Mouse (Mus musculus): ENCODE results near the gene S100a6. TPM values are rescaled to one million over a fixed set of nuclear protein-coding genes. Genes with fewer than 3 reads are reported as not detected.

The S100a6 gene
- 14.4 TPM for total RNA-seq (2023)

GRCm38 (mm10) chr3:90612728-90613291 is at the start of gene S100a6:
Gene S100a6 (plus strand): TSS chr3:90612882.

GRCm38 (mm10) chr3:90589947-90590346 is 22.7 kb upstream of the S100a6 start, which contains the start of gene S100a2:
Gene S100a2 (plus strand): TSS chr3:90590247.

GRCm38 (mm10) chr3:90601486-90602110 is 11.1 kb upstream of the S100a6 start, which contains the start of gene Gm42674:
Gene Gm42674 (plus strand): TSS chr3:90601904.

GRCm38 (mm10) chr3:90603623-90604022 is 9.1 kb upstream of the S100a6 start, which contains the start of gene S100a4:
Gene S100a4 (plus strand): TSS chr3:90603771.

GRCm38 (mm10) chr3:90608223-90608622 is 4.5 kb upstream of the S100a6 start, which contains the start of gene S100a5:
Gene S100a5 (plus strand): TSS chr3:90608523.

GRCm38 (mm10) chr3:90653717-90654116 is 41.0 kb downstream of the S100a6 start, which contains the start of gene S100a7a:
Gene S100a7a (plus strand): TSS chr3:90654017.

GRCm38 (mm10) chr3:90668846-90669245 is 56.2 kb downstream of the S100a6 start, which contains the start of gene S100a8:
Gene S100a8 (plus strand): TSS chr3:90668978.

Other genes with a start within 250 kb of the S100a6 start
- gene Slc27a3, start 222.9 kb upstream of the S100a6 start, total RNA-seq (2023), result 1.3 TPM
- gene Ints3, start 179.3 kb upstream of the S100a6 start, total RNA-seq (2023), result 52.6 TPM
- 1.6 TPM for gene Npr1, start 147.0 kb upstream of the S100a6 start, total RNA-seq (2023)
- gene Ilf2, start 136.8 kb upstream of the S100a6 start, total RNA-seq (2023), result 84.0 TPM
- 42.1 TPM for gene Snapin, start 121.8 kb upstream of the S100a6 start, total RNA-seq (2023)
- 211 TPM for gene Chtop, start 103.4 kb upstream of the S100a6 start, total RNA-seq (2023)
- gene S100a1, start 98.5 kb upstream of the S100a6 start, total RNA-seq (2023), result 2.2 TPM
- gene S100a13, start 98.4 kb upstream of the S100a6 start, total RNA-seq (2023), result 37.8 TPM
- gene S100a14, start 86.0 kb upstream of the S100a6 start, total RNA-seq (2023), result 1.2 TPM
- gene S100a16, start 75.6 kb upstream of the S100a6 start, total RNA-seq (2023), result 0.71 TPM
- gene S100a3, start 52.3 kb upstream of the S100a6 start, total RNA-seq (2023), result not detected
- gene S100a2, start 22.6 kb upstream of the S100a6 start, total RNA-seq (2023), result not detected
- gene Gm42674, start 11.0 kb upstream of the S100a6 start, total RNA-seq (2023), result not detected
- gene S100a4, start 9.1 kb upstream of the S100a6 start, total RNA-seq (2023), result 16.8 TPM
- gene S100a5, start 4.4 kb upstream of the S100a6 start, total RNA-seq (2023), result not detected
- not detected for gene S100a7a, start 41.1 kb downstream of the S100a6 start, total RNA-seq (2023)
- 19.6 TPM for gene S100a8, start 56.1 kb downstream of the S100a6 start, total RNA-seq (2023)
- 18.9 TPM for gene S100a9, start 82.8 kb downstream of the S100a6 start, total RNA-seq (2023)
- gene Pglyrp4, start 114.0 kb downstream of the S100a6 start, total RNA-seq (2023), result not detected
- not detected for gene Gm5849, start 165.0 kb downstream of the S100a6 start, total RNA-seq (2023)